Mouse (Mus musculus) forebrain, embryonic 15.5 days (tissue): ENCODE measurements at regions not wholly inside any gene's neighbourhood (a gene's known extent, or its start where the extent isn't known, plus 50 kb on each side); places are given as distances from the start of the nearest gene placed in this dataset.

Source experiments
- ATAC-seq: fragments of 200-750 bp; cut with Nextera tagmentation; replicated peaks from 2 replicates; pipeline ENCODE4 v1.8.0; 2017; ENCODE audit warnings: mild to moderate bottlenecking, moderate TSS enrichment, moderate library complexity
- H3K27ac ChIP-seq: fragments of 300-500 bp; sonication (generic); replicated peaks from 2 replicates; pipeline ENCODE4 v1.5.1; 2015; ENCODE audit warnings: mild to moderate bottlenecking, inconsistent platforms
- H3K27me3 ChIP-seq: fragments of 300-500 bp; sonication (generic); 2 replicates; pipeline ENCODE4 v1.6.1; 2015; ENCODE audit warnings: inconsistent platforms
- H3K36me3 ChIP-seq: fragments of 300-500 bp; sonication (generic); 2 replicates; pipeline ENCODE4 v1.6.1; 2015; ENCODE audit warnings: mild to moderate bottlenecking, inconsistent platforms
- H3K4me1 ChIP-seq: fragments of 300-500 bp; sonication (generic); 2 replicates; pipeline ENCODE4 v1.6.1; 2015; ENCODE audit warnings: inconsistent platforms
- H3K4me2 ChIP-seq: fragments of 300-500 bp; sonication (generic); replicated peaks from 2 replicates; pipeline ENCODE4 v1.6.1; 2015; ENCODE audit warnings: mild to moderate bottlenecking, inconsistent platforms
- H3K4me3 ChIP-seq: fragments of 300-500 bp; sonication (generic); 2 replicates; pipeline ENCODE4 v1.5.1; 2015; ENCODE audit warnings: mild to moderate bottlenecking, inconsistent platforms
- H3K9ac ChIP-seq: fragments of 300-500 bp; sonication (generic); replicated peaks from 2 replicates; pipeline ENCODE4 v1.6.1; 2015; ENCODE audit warnings: mild to moderate bottlenecking, inconsistent platforms
- H3K9me3 ChIP-seq: fragments of 300-500 bp; sonication (generic); 2 replicates; pipeline ENCODE4 v1.6.1; 2016; ENCODE audit warnings: inconsistent platforms
- WGBS: fragments of 180-500 bp; shearing (Covaris S2); methylation state at CpG from one replicate; pipeline ENCODE4 v1.1.7; 2015; ENCODE audit warnings: mixed read lengths; 5-methylcytosine and 5-hydroxymethylcytosine counted together

GRCm38 (mm10) chr10:25118674-25119670 is 188.7 kb downstream of the Akap7 start:
- no peak for ATAC-seq
- no peak overlapping the region for H3K27ac ChIP-seq

GRCm38 (mm10) chr10:25114316-25114715 is 187.0 kb upstream of the Arg1 start:
- ATAC-seq, result no peak
- no peaks in the 10 kb centered on the region for H3K36me3 ChIP-seq
- no peak overlapping the region for H3K27ac ChIP-seq
- peaks cover 16% of the 10 kb centered on the region for H3K4me1 ChIP-seq
- 94% methylated on average over 4 of the region's 4 CpGs for WGBS
- H3K9ac ChIP-seq, result no peak overlapping the region
- no peak overlapping the region for H3K4me3 ChIP-seq
- H3K4me2 ChIP-seq, result no peak overlapping the region
- H3K9me3 ChIP-seq, result no peaks in the 10 kb centered on the region
- no peaks in the 10 kb centered on the region for H3K27me3 ChIP-seq

More at GRCm38 (mm10) chr10:25118674-25119670, 188.7 kb downstream of the Akap7 start:
- Histone ChIP-seq H3K27me3 (no peaks in the 10 kb centered on the region), H3K4me1 (no peaks in the 10 kb centered on the region), H3K36me3 (no peaks in the 10 kb centered on the region), H3K9ac (no peak overlapping the region), H3K4me2 (no peak overlapping the region), H3K4me3 (no peak overlapping the region), H3K9me3 (no peaks in the 10 kb centered on the region)
- WGBS, result 49% methylated on average over 17 of the region's 17 CpGs

DNA sequence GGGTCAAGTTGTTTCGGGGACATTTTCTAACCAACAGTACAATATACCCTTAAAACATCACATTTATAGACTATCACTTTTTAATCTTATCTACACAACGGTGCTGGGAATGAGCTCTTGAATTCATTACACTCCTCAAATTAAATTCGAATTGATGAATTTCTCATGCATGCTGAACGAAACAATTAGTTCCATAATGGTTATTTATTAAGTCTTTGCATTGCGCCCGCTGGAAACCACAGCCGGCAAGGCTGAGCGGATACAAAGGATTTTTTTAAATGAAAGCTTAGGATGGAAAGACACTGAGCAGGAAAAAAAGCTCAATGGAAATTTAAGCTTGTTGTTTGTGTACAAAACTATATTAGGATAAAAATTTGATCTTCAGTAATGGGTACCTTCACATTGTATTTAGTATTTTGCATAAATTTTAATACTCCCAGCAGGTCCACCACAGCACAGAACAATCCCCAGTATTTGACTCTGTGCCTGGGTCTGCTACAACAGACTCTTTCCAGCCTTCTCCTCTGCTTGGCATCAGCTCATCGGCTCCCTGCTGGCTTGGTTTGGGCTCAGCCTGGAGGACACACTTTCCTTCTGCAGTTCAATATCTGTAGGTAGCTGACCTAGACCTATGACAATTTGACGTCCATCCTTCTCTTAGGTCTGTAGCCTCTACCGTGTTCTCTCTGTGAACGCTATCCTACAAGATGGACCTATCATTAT is 185.3 kb upstream of the Arg1 start:
- no peak overlapping the region for H3K4me2 ChIP-seq
- H3K27ac ChIP-seq, result 0 out of 2 replicates have a peak overlapping the region, but pooled peaks have one; percentile 19

GRCm38 (mm10) chr10:25111636-25112422 is 184.5 kb upstream of the Arg1 start:
- 7% methylated on average over 11 of the region's 11 CpGs for WGBS
- peak; percentile 46; the same call in 1 of the 2 replicates for ATAC-seq
- H3K9me3 ChIP-seq, result no peaks in the 10 kb centered on the region
- peak overlapping the region; percentile 21; the same call in 1 of the 2 replicates for H3K27ac ChIP-seq
- H3K9ac ChIP-seq, result no peak overlapping the region
- H3K36me3 ChIP-seq, result no peaks in the 10 kb centered on the region
- H3K4me3 ChIP-seq, result no peak overlapping the region
- H3K4me1 ChIP-seq, result peaks cover 16% of the 10 kb centered on the region
- no peak overlapping the region; the same call in 1 of the 2 replicates for H3K4me2 ChIP-seq
- H3K27me3 ChIP-seq, result no peaks in the 10 kb centered on the region

More for the DNA sequence above, 185.3 kb upstream of the Arg1 start:
- H3K9ac ChIP-seq, result no peak overlapping the region
- ATAC-seq, result no peak
- no peak overlapping the region for H3K4me3 ChIP-seq
- no peaks in the 10 kb centered on the region for H3K27me3 ChIP-seq
- WGBS, result 35% methylated on average over 12 of the region's 12 CpGs
- H3K36me3 ChIP-seq, result no peaks in the 10 kb centered on the region
- no peaks in the 10 kb centered on the region for H3K9me3 ChIP-seq
- peaks cover 16% of the 10 kb centered on the region for H3K4me1 ChIP-seq

GRCm38 (mm10) chr10:25111181-25111580 is 183.9 kb upstream of the Arg1 start:
- no peaks in the 10 kb centered on the region for H3K36me3 ChIP-seq
- no peak overlapping the region for H3K4me2 ChIP-seq
- peaks cover 16% of the 10 kb centered on the region for H3K4me1 ChIP-seq
- no peak overlapping the region for H3K4me3 ChIP-seq
- WGBS, result 35% methylated on average over 7 of the region's 7 CpGs
- no peak for ATAC-seq
- no peak overlapping the region for H3K9ac ChIP-seq
- no peaks in the 10 kb centered on the region for H3K27me3 ChIP-seq
- no peak overlapping the region for H3K27ac ChIP-seq
- no peaks in the 10 kb centered on the region for H3K9me3 ChIP-seq

- Histone ChIP-seq H3K9me3 (no peaks in the 10 kb centered on the region), H3K4me2 (no peak overlapping the region), H3K27me3 (no peaks in the 10 kb centered on the region), H3K36me3 (no peaks in the 10 kb centered on the region), H3K4me3 (no peak overlapping the region), H3K27ac (no peak overlapping the region), H3K9ac (no peak overlapping the region), H3K4me1 (no peaks in the 10 kb centered on the region)
- 52% methylated on average over 4 of the region's 4 CpGs for WGBS
- ATAC-seq, result no peak
These were observed 170.8 kb upstream of the Arg1 start for GRCm38 (mm10) chr10:25098070-25098469.

DNA sequence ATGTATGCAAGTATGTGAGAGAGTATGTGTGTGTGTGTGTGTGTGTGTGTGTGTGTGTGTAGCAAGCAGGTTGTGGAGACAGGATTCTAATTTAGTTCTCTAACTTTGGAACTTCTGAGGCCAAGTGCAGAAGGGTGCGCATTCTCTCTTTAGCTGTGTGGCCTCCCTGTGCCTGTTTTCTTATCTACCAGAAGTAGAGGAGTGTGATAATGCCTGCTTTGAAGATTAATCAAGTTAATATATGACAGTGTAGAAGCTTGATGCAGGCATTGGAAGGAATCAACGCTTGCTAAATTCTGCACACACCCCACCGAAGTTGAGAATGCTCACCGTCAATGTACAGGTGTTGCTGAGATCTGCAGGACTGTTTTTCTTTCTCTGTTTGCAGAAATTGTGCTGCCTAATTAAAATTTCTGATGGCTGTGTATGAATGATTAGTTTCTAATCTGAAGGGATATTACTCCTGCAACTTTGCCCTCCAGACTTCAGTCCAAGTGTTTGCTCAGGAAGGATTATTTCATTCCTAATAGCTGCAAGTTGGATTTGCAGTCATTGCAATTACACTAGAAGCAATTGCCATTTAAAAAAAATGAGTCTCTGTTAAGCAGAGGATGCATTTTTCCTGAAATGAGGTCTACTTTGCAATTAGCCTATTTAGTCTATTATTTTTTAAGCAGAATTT is 162.6 kb upstream of the Arg1 start:
- H3K9ac ChIP-seq, result no peak overlapping the region
- H3K36me3 ChIP-seq, result no peaks in the 10 kb centered on the region
- no peak for ATAC-seq
- H3K4me1 ChIP-seq, result no peaks in the 10 kb centered on the region
- H3K27me3 ChIP-seq, result no peaks in the 10 kb centered on the region
- no peak overlapping the region for H3K4me3 ChIP-seq
- no peak overlapping the region for H3K27ac ChIP-seq
- 90% methylated on average over 4 of the region's 4 CpGs for WGBS
- no peak overlapping the region for H3K4me2 ChIP-seq
- no peaks in the 10 kb centered on the region for H3K9me3 ChIP-seq

GRCm38 (mm10) chr10:25086745-25087144 is 159.5 kb upstream of the Arg1 start:
- no peaks in the 10 kb centered on the region for H3K27me3 ChIP-seq
- H3K4me2 ChIP-seq, result no peak overlapping the region
- H3K9me3 ChIP-seq, result no peaks in the 10 kb centered on the region
- H3K9ac ChIP-seq, result no peak overlapping the region
- ATAC-seq, result no peak
- H3K36me3 ChIP-seq, result no peaks in the 10 kb centered on the region
- 96% methylated on average over 17 of the region's 17 CpGs for WGBS
- no peak overlapping the region for H3K4me3 ChIP-seq
- H3K27ac ChIP-seq, result no peak overlapping the region
- H3K4me1 ChIP-seq, result no peaks in the 10 kb centered on the region

GRCm38 (mm10) chr10:25082930-25083329 is 155.6 kb upstream of the Arg1 start:
- no peaks in the 10 kb centered on the region for H3K9me3 ChIP-seq
- 0 out of 2 replicates have a peak, but pooled peaks have one; percentile 11 for ATAC-seq
- H3K27ac ChIP-seq, result no peak overlapping the region
- no peaks in the 10 kb centered on the region for H3K27me3 ChIP-seq
- no peak overlapping the region for H3K4me2 ChIP-seq
- H3K4me3 ChIP-seq, result no peak overlapping the region
- no peaks in the 10 kb centered on the region for H3K36me3 ChIP-seq
- no peaks in the 10 kb centered on the region for H3K4me1 ChIP-seq
- no peak overlapping the region for H3K9ac ChIP-seq
- 80% methylated on average over 10 of the region's 10 CpGs for WGBS

DNA sequence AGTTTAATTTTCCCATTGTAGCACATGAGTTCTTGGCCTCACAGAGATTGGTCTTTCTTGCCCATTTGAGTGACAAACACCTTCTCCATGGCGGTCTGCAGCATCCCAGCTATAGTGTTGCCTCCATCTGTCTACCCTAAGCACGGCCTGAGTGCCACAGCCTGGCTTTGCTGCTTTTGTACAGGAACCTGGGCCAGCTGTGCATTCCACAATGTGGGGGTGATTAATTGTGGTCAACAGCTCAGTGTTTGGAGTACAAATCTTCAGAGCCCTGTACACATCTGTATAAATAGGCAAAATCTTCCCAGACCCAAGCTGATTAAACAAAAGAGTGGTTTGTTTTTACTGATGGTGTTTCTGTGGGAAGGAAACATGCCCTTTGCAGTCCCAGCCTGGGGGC is 145.3 kb upstream of the Arg1 start:
- Histone ChIP-seq H3K4me1 (no peaks in the 10 kb centered on the region), H3K9me3 (no peaks in the 10 kb centered on the region), H3K27ac (no peak overlapping the region), H3K36me3 (no peaks in the 10 kb centered on the region), H3K27me3 (no peaks in the 10 kb centered on the region), H3K4me2 (no peak overlapping the region), H3K9ac (no peak overlapping the region), H3K4me3 (no peak overlapping the region)
- WGBS, result 77% methylated on average over 2 of the region's 2 CpGs
- no peak for ATAC-seq

DNA sequence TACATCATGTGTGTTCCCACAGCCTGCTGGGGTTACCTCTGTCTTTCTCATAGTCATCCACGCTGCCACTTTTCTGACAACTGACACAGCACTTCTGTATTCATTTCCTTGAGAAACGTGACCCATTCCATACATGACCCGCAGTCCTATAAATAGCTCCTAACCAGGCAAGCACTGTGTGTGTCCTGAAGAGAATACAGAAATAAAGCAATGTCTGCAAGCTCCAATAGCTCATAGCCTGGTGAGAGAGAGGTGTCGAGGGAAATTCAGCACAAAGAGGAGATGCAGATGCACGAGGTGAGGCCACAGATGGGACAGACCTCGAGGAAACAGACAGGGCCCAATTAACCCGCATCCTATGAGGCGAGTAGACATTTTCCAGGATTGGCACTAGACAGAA is 141.0 kb upstream of the Arg1 start:
- 64% methylated on average over 8 of the region's 8 CpGs for WGBS
- no peaks in the 10 kb centered on the region for H3K9me3 ChIP-seq
- no peak overlapping the region for H3K4me2 ChIP-seq
- H3K27me3 ChIP-seq, result no peaks in the 10 kb centered on the region
- peak overlapping the region; percentile 19; the same call in 1 of the 2 replicates for H3K27ac ChIP-seq
- no peak overlapping the region for H3K9ac ChIP-seq
- no peak for ATAC-seq
- no peak overlapping the region for H3K4me3 ChIP-seq
- no peaks in the 10 kb centered on the region for H3K4me1 ChIP-seq
- no peaks in the 10 kb centered on the region for H3K36me3 ChIP-seq
